Mouse (Mus musculus): ENCODE data around the gene Slc9a3. TPM values are rescaled to one million over a fixed set of nuclear protein-coding genes. Genes with fewer than 3 reads are reported as not detected.
A peak's percentile ranks its signal among the peaks of the same experiment; 100 is the strongest.

Gene Slc9a3
- total and polyA plus RNA-seq, 3 experiments, result 0.04 TPM; not detected in 2

DNA sequence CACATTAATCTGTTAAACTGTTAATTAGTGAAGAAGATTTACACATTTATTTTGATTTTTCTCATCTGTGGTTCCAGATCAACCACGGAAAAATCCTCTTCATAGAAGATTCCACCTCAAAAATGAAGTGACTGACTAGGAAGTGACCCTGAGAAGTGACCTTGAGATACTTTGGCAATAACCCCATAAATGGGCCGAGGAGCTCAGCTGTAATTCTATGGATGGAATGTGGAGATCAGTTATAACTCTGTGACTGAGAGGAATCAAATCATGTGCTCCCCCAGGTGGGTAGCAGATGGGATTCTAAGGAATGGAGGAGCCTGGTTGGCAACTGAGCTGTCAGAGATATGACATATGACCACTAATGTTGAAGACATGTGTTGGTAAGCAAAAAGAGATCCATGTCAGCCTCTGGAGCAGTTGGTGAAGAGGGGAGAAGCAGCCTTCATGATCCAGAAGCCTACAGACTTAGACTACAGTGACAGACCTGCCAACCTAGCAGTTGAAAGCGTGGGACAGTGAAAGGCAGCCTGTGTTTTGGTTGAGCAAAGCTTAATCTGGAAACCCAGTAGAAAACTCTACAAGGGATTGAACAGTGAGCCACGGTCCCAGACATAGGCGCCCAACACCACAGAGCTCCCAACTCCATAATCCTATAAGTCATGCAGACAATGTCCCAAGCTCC, 61.9 kb downstream of the Slc9a3 start:
- TF ChIP-seq BHLHE40 (IDR thresholded peaks at IDR 0.05; ENCODE audit: borderline replicate concordance, low read depth, low read length) (no peak), ZC3H11A (IDR thresholded peaks at IDR 0.05; ENCODE audit: low read depth, low read length) (no peak), GATA1 (IDR thresholded peaks at IDR 0.05; ENCODE audit: low read depth, low read length) (no peak), SIN3A (IDR thresholded peaks at IDR 0.05; ENCODE audit: low read length) (no peak), GABPA (IDR thresholded peaks at IDR 0.05; ENCODE audit: low read depth, low read length) (no peak), POLR2A (IDR thresholded peaks at IDR 0.05; ENCODE audit: control insufficient read depth in 1 of 2, insufficient read depth in 1 of 2, low read depth in 1 of 2, low read length in 2 of 2, poor library complexity in 1 of 2) (no peak), MEF2A (IDR thresholded peaks at IDR 0.05; ENCODE audit: extremely low read depth, insufficient replicate concordance, low read depth, low read length, poor library complexity, severe bottlenecking) (no peak), USF1 (IDR thresholded peaks at IDR 0.05; ENCODE audit: low read depth, low read length) (no peak), MXI1 (IDR thresholded peaks at IDR 0.05; ENCODE audit: low read depth, low read length) (no peak), POLR2AphosphoS2 (IDR thresholded peaks at IDR 0.05; ENCODE audit: low read length) (no peak), NRF1 (IDR thresholded peaks at IDR 0.05; ENCODE audit: insufficient read depth, low read depth, low read length, poor library complexity, severe bottlenecking) (no peak), ZMIZ1 (IDR thresholded peaks at IDR 0.05; ENCODE audit: low read depth, low read length) (no peak), JUND (IDR thresholded peaks at IDR 0.05; ENCODE audit: low read depth, low read length) (no peak), RCOR1 (IDR thresholded peaks at IDR 0.05; ENCODE audit: low read depth, low read length) (no peak), UBTF (IDR thresholded peaks at IDR 0.05; ENCODE audit: borderline replicate concordance, insufficient read depth, low read depth, low read length) (no peak), TBP (IDR thresholded peaks at IDR 0.05; ENCODE audit: low read depth, low read length) (no peak), TAL1 (IDR thresholded peaks at IDR 0.05; ENCODE audit: low read length) (no peak), RAD21 (IDR thresholded peaks at IDR 0.05; ENCODE audit: low read depth, low read length) (no peak), EP300 (IDR thresholded peaks at IDR 0.05; ENCODE audit: low read depth in 1 of 2, low read length in 2 of 2) (no peak)
- H3K9me3 ChIP-seq (replicated peaks; ENCODE audit: insufficient read depth, low read length), result no peaks in the 10 kb centered on the region
- H3K27me3 ChIP-seq (ENCODE audit: control insufficient read depth in 1 of 2, insufficient read depth in 2 of 2, low read length in 2 of 2), result no peaks in the 10 kb centered on the region
- H3K36me3 ChIP-seq (ENCODE audit: control insufficient read depth in 1 of 2, insufficient read depth in 2 of 2, low read length in 2 of 2), result peaks cover 0 to 4% of the 10 kb centered on the region in 2 experiments; a peak in 2 of 4 replicates
- H3K27ac ChIP-seq (ENCODE audit: control insufficient read depth, low read depth, low read length), result no peak overlapping the region
- no peaks in the 10 kb centered on the region for H3K4me1 ChIP-seq (ENCODE audit: control insufficient read depth in 1 of 2, insufficient read depth in 2 of 2, low read length in 2 of 2)
- H3K9ac ChIP-seq (ENCODE audit: control insufficient read depth, low read depth, low read length, poor library complexity, severe bottlenecking), result no peak overlapping the region
- DNase-seq (ENCODE audit: low read depth, low spot score), result no peak
- H3K79me2 ChIP-seq (ENCODE audit: control insufficient read depth, insufficient read depth, low read length, poor library complexity), result no peaks in the 10 kb centered on the region
- no peak overlapping the region for H3K4me3 ChIP-seq (ENCODE audit: control insufficient read depth in 1 of 2, insufficient read depth in 1 of 2, low read depth in 2 of 2, low read length in 2 of 2)

DNA sequence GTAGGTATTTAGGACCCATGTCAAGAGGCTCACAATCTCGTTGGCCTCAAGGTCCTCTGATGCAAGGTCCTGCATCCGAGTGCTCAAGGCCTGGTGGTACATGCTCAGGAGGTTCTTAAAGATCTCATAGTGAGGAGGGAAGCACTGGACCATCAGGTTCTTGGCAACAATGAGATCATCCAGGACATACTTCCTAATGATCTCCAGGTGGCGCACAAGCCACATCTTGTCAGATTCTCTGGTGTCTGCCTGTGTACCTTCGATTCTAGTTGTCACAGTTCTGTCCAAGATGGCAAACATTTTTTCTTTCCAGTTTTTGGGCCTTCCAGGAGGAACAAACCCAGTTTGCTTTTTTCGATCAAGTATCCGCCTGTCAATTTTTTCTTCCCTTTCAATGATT, 71.4 kb downstream of the Slc9a3 start:
- TF ChIP-seq ZNF384 (IDR thresholded peaks at IDR 0.05; ENCODE audit: low read depth, low read length) (no peak), RAD21 (IDR thresholded peaks at IDR 0.05; ENCODE audit: low read depth, low read length) (peak; percentile 32), SMC3 (IDR thresholded peaks at IDR 0.05; ENCODE audit: low read depth, low read length) (peak; percentile 17), CTCF (IDR thresholded peaks at IDR 0.05 in 2 of 3, conservative IDR thresholded peaks at IDR 0.05 in 1 of 3; ENCODE audit: control insufficient read depth in 1 of 3, insufficient read depth in 1 of 3, low read depth in 2 of 3, low read length in 3 of 3, poor library complexity in 1 of 3, severe bottlenecking in 1 of 3) (peak in 1 of 3 experiments; percentile 36; a peak in 2 of 6 replicates)
- Histone ChIP-seq H3K9me3 (replicated peaks; ENCODE audit: insufficient read depth, low read length) (no peaks in the 10 kb centered on the region), H3K9ac (ENCODE audit: control insufficient read depth, low read depth, low read length, poor library complexity, severe bottlenecking) (no peak overlapping the region), H3K4me3 (ENCODE audit: control insufficient read depth in 1 of 2, insufficient read depth in 1 of 2, low read depth in 2 of 2, low read length in 2 of 2) (no peak overlapping the region), H3K36me3 (ENCODE audit: control insufficient read depth in 1 of 2, insufficient read depth in 2 of 2, low read length in 2 of 2) (peaks cover 0 to 7% of the 10 kb centered on the region in 2 experiments; a peak in 2 of 4 replicates), H3K27me3 (ENCODE audit: control insufficient read depth in 1 of 2, insufficient read depth in 2 of 2, low read length in 2 of 2) (no peaks in the 10 kb centered on the region), H3K79me2 (ENCODE audit: control insufficient read depth, insufficient read depth, low read length, poor library complexity) (no peaks in the 10 kb centered on the region), H3K27ac (ENCODE audit: control insufficient read depth, low read depth, low read length) (no peak overlapping the region), H3K4me1 (ENCODE audit: control insufficient read depth in 1 of 2, insufficient read depth in 2 of 2, low read length in 2 of 2) (no peaks in the 10 kb centered on the region)
- DNase-seq (ENCODE audit: low read depth, low spot score), result peak; percentile 21
